Mouse (Mus musculus): ENCODE measurements around the gene Lamc2.
"Not testable (repeated sequence)": the region's sequence is repeated elsewhere in the genome, so short reads cannot be mapped to it uniquely, and the experiment has no call there.

Lamc2 gene

GRCm38 (mm10) chr1:153094226-153095076 is 91.8 kb downstream of the Lamc2 start:
- no peak for DNase-seq

GRCm38 (mm10) chr1:153093581-153093980 is 92.7 kb downstream of the Lamc2 start:
- DNase-seq: no peak

- DNase-seq: no peak
Observed at GRCm38 (mm10) chr1:153093172-153093571, 93.1 kb downstream of the Lamc2 start.

- DNase-seq: peak in 1 of 2 experiments; percentile 14
Observed at GRCm38 (mm10) chr1:153092237-153092975, 93.8 kb downstream of the Lamc2 start.

GRCm38 (mm10) chr1:153091438-153092236 is 94.6 kb downstream of the Lamc2 start:
- no peak for DNase-seq

GRCm38 (mm10) chr1:153090807-153091206 is 95.4 kb downstream of the Lamc2 start:
- DNase-seq: no peak

GRCm38 (mm10) chr1:153090081-153090480 is 96.2 kb downstream of the Lamc2 start:
- DNase-seq: no peak

- no peak for DNase-seq
Observed at GRCm38 (mm10) chr1:153087771-153088170, 98.5 kb downstream of the Lamc2 start.

GRCm38 (mm10) chr1:153085198-153085597 is 101.0 kb downstream of the Lamc2 start:
- no peak for DNase-seq

GRCm38 (mm10) chr1:153084191-153084590 is 102.1 kb downstream of the Lamc2 start:
- no peak for DNase-seq

GRCm38 (mm10) chr1:153083233-153083632 is 103.0 kb downstream of the Lamc2 start:
- DNase-seq: not testable (repeated sequence)

GRCm38 (mm10) chr1:153075955-153076354 is 110.3 kb downstream of the Lamc2 start:
- DNase-seq: no peak

- DNase-seq: no peak
Observed at GRCm38 (mm10) chr1:153075087-153075736, 111.0 kb downstream of the Lamc2 start.

GRCm38 (mm10) chr1:153073441-153073840 is 112.8 kb downstream of the Lamc2 start:
- no peak for DNase-seq
